Mouse (Mus musculus) midbrain, embryonic 13.5 days (tissue): ENCODE measurements around the gene Btla. TPM values are rescaled to one million over a fixed set of nuclear protein-coding genes. Genes with fewer than 3 reads are reported as not detected.

Experiments
- ATAC-seq: fragments of 200-750 bp; cut with Nextera tagmentation; 2 replicates; pipeline ENCODE4 v1.8.0; 2017; ENCODE audit warnings: mild to moderate bottlenecking, moderate TSS enrichment, moderate library complexity
- H3K27ac ChIP-seq: fragments of 300-500 bp; sonication (generic); 2 replicates; pipeline ENCODE4 v1.5.1; 2015; ENCODE audit warnings: inconsistent platforms, mild to moderate bottlenecking, moderate library complexity
- H3K27me3 ChIP-seq: fragments of 300-500 bp; sonication (generic); 2 replicates; pipeline ENCODE4 v1.6.1; 2015; ENCODE audit warnings: mild to moderate bottlenecking, inconsistent platforms
- H3K36me3 ChIP-seq: fragments of 300-500 bp; sonication (generic); 2 replicates; pipeline ENCODE4 v1.6.1; 2015; ENCODE audit warnings: mild to moderate bottlenecking, inconsistent platforms
- H3K4me1 ChIP-seq: fragments of 300-500 bp; sonication (generic); replicated peaks from 2 replicates; pipeline ENCODE4 v1.6.1; 2015; ENCODE audit warnings: inconsistent platforms
- H3K4me2 ChIP-seq: fragments of 300-500 bp; sonication (generic); replicated peaks from 2 replicates; pipeline ENCODE4 v1.6.1; 2015; ENCODE audit warnings: moderate library complexity, mild to moderate bottlenecking, inconsistent platforms
- H3K4me3 ChIP-seq: fragments of 300-500 bp; sonication (generic); replicated peaks from 2 replicates; pipeline ENCODE4 v1.5.1; 2015; ENCODE audit warnings: mild to moderate bottlenecking, inconsistent platforms
- H3K9ac ChIP-seq: fragments of 300-500 bp; sonication (generic); replicated peaks from 2 replicates; pipeline ENCODE4 v1.6.1; 2015; ENCODE audit warnings: mild to moderate bottlenecking, inconsistent platforms
- H3K9me3 ChIP-seq: fragments of 300-500 bp; sonication (generic); 2 replicates; pipeline ENCODE4 v1.6.1; 2016; ENCODE audit warnings: mild to moderate bottlenecking, inconsistent platforms
- WGBS: fragments of 180-500 bp; shearing (Covaris S2); methylation state at CpG from one replicate; pipeline ENCODE4 v1.1.7; 2015; 5-methylcytosine and 5-hydroxymethylcytosine counted together
- polyA plus RNA-seq: library from polyadenylated mRNA; unstranded; fragments of >200 nt; fragmentation: Nextera tagmentation; extraction: Ambion mirVana; gene quantifications from 2 replicates; pipeline ENCODE4 v1.2.1, GENCODE M21; 2015

Btla gene
- polyA plus RNA-seq, 1 experiment from 2014 or later, result 0.15 TPM

GRCm38 (mm10) chr16:45269886-45270285, 45.8 kb downstream of the Btla start:
- no peaks in the 10 kb centered on the region for H3K9me3 ChIP-seq
- no peak overlapping the region for H3K27ac ChIP-seq
- H3K4me2 ChIP-seq, result no peak overlapping the region
- no peak for ATAC-seq
- H3K36me3 ChIP-seq, result no peaks in the 10 kb centered on the region
- no peak overlapping the region for H3K9ac ChIP-seq
- WGBS, result 89% methylated on average over 2 of the region's 2 CpGs
- no peaks in the 10 kb centered on the region for H3K27me3 ChIP-seq
- no peaks in the 10 kb centered on the region for H3K4me1 ChIP-seq
- H3K4me3 ChIP-seq, result no peak overlapping the region

- no peak overlapping the region for H3K4me3 ChIP-seq
- H3K27me3 ChIP-seq, result no peaks in the 10 kb centered on the region
- H3K9me3 ChIP-seq, result no peaks in the 10 kb centered on the region
- no peak overlapping the region for H3K9ac ChIP-seq
- H3K27ac ChIP-seq, result no peak overlapping the region
- no peak for ATAC-seq
- H3K36me3 ChIP-seq, result no peaks in the 10 kb centered on the region
- WGBS, result 82% methylated on average over 1 of the region's 1 CpGs
- no peaks in the 10 kb centered on the region for H3K4me1 ChIP-seq
- no peak overlapping the region for H3K4me2 ChIP-seq
Observed at GRCm38 (mm10) chr16:45283093-45283492, 59.0 kb downstream of the Btla start.

- Histone ChIP-seq H3K4me1 (no peaks in the 10 kb centered on the region), H3K4me3 (no peak overlapping the region), H3K9ac (no peak overlapping the region), H3K27me3 (no peaks in the 10 kb centered on the region), H3K4me2 (no peak overlapping the region), H3K27ac (no peak overlapping the region), H3K9me3 (no peaks in the 10 kb centered on the region), H3K36me3 (no peaks in the 10 kb centered on the region)
- ATAC-seq, result no peak
- 80% methylated on average over 3 of the region's 3 CpGs for WGBS
Observed at GRCm38 (mm10) chr16:45297806-45298205, 73.7 kb downstream of the Btla start.

Other genes with a start within 250 kb of the Btla start
- 4.4 and 5.1 TPM in 2 replicates for gene Ccdc80, start 130.9 kb upstream of the Btla start, polyA plus RNA-seq
- 27.5 and 30.0 TPM in 2 replicates for gene Slc35a5, start 65.6 kb upstream of the Btla start, polyA plus RNA-seq
- 46.0 and 48.8 TPM in 2 replicates for gene Atg3, start 65.5 kb upstream of the Btla start, polyA plus RNA-seq
- 226 and 244 TPM in 2 replicates for gene Cd200, start 184.7 kb downstream of the Btla start, polyA plus RNA-seq